Mouse (Mus musculus) C2C12 (cell line): Measurements from ENCODE around the gene Adgrg2.

ENCODE experiments used
- CTCF ChIP-seq: IDR thresholded peaks from one replicate; pipeline ENCODE4 v1.5.1; 2011; ENCODE audit not compliant: control insufficient read depth, insufficient read depth, insufficient read length
- FOSL1 ChIP-seq: IDR thresholded peaks from one replicate; pipeline ENCODE4 v1.8.0; 2011; ENCODE audit warnings: mild to moderate bottlenecking, low read length; ENCODE audit not compliant: poor library complexity, insufficient read depth, severe bottlenecking
- MAX ChIP-seq: IDR thresholded peaks from one replicate; pipeline ENCODE4 v1.6.1; 2011; ENCODE audit warnings: mild to moderate bottlenecking, control low read depth
- MYOG ChIP-seq: IDR thresholded peaks from one replicate; pipeline ENCODE4 v1.6.1; 2011; ENCODE audit not compliant: control insufficient read depth, insufficient read length; ENCODE audit errors: extremely low read depth
- USF1 ChIP-seq: IDR thresholded peaks from one replicate; pipeline ENCODE4 v1.6.1; 2011; ENCODE audit warnings: low read depth, mild to moderate bottlenecking, control low read depth, moderate library complexity

DNA sequence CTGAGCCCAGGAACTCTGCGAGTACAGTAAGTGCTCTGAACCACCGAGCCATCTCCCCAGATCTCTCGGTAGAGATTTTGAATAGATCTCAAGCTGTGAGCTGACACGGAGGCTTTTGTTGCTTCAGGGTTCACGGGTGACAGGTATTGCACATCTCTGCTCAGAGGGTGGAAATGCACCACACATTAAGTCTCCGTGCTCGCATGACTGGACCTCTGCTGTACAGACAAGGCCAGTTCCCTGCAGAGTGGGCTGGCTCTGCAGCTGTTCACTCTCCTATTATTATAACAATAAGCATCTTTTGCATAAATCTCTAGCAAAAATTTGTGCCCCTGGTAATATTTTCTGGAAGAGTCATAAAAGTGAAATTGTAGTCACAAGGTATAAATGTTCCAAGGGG is 39.5 kb upstream of the Adgrg2 start:
- no peak for TF ChIP-seq CTCF
- TF ChIP-seq USF1, result no peak
- TF ChIP-seq FOSL1, result no peak
- TF ChIP-seq MYOG, result no peak
- no peak for TF ChIP-seq MAX
